Comparison of ENCODE assay signal across 24 mouse cellular contexts in genomic region chr13:23930461-23930860, GRCm38 (mm10). TPM values are rescaled to one million over a fixed set of nuclear protein-coding genes. Genes with fewer than 3 reads are reported as not detected.
DNase-seq lines count a peak whose midpoint lies in the region; ATAC-seq and TF ChIP-seq lines count a peak whose summit lies in the region.
"Had no signal": no experiment of that assay in that cellular context is flagged by ENCODE, and none has a peak within 500 bp of the region (broad histone marks: within the 10 kb centered on the region; RNA-seq: fewer than 3 reads in every experiment).

No protein-coding gene starts in this region.

- H3K79me2 ChIP-seq in myocyte (ENCODE audit: control insufficient read depth, insufficient read depth), result no peaks in the 10 kb centered on the region

- no peak for TF ChIP-seq CTCF in testis, adult 2 months (IDR thresholded peaks at IDR 0.05; ENCODE audit: control insufficient read depth, insufficient read depth, insufficient replicate concordance, low read depth, low read length)

- no peak for TF ChIP-seq POLR2A in testis, adult 2 months (IDR thresholded peaks at IDR 0.05; ENCODE audit: control insufficient read depth, low read depth, low read length)
- TF ChIP-seq POLR2A in myocyte (IDR thresholded peaks at IDR 0.05; ENCODE audit: insufficient read length, low read depth), result no peak

- intact Hi-C loops in heart, postnatal 14 days (cut with DNase I), result no loop called here

- no peaks in the 10 kb centered on the region for H3K36me3 ChIP-seq in intestine, embryonic 16.5 days (ENCODE audit: control insufficient read depth, insufficient read depth, low read length)
- no peaks in the 10 kb centered on the region for H3K36me3 ChIP-seq in intestine, embryonic 15.5 days
- H3K36me3 ChIP-seq in testis, adult 2 months (ENCODE audit: control insufficient read depth, insufficient read depth, low read length), result no peaks in the 10 kb centered on the region
- H3K36me3 ChIP-seq in myocyte (ENCODE audit: control insufficient read depth, insufficient read depth), result no peaks in the 10 kb centered on the region
- H3K36me3 ChIP-seq: embryonic facial prominence, embryonic 13.5 days; forebrain, embryonic 12.5 days; heart, embryonic 13.5 days; hindbrain, embryonic 13.5 days had no signal

- H3K27me3 ChIP-seq in intestine, embryonic 16.5 days (replicated peaks; ENCODE audit: control insufficient read depth, insufficient read depth, low read length), result no peaks in the 10 kb centered on the region
- H3K27me3 ChIP-seq in intestine, embryonic 15.5 days (replicated peaks), result no peaks in the 10 kb centered on the region
- no peaks in the 10 kb centered on the region for H3K27me3 ChIP-seq in testis, adult 2 months (ENCODE audit: control insufficient read depth, insufficient read depth, low read length)
- H3K27me3 ChIP-seq in myocyte (ENCODE audit: control insufficient read depth, insufficient read depth, insufficient read length), result peaks cover 4% of the 10 kb centered on the region
- H3K27me3 ChIP-seq: embryonic facial prominence, embryonic 13.5 days; forebrain, embryonic 12.5 days; heart, embryonic 13.5 days; hindbrain, embryonic 13.5 days had no signal

- no peaks in the 10 kb centered on the region for H3K9me3 ChIP-seq in intestine, embryonic 16.5 days (ENCODE audit: control insufficient read depth, low read length)
- no peaks in the 10 kb centered on the region for H3K9me3 ChIP-seq in intestine, embryonic 15.5 days
- H3K9me3 ChIP-seq: embryonic facial prominence, embryonic 13.5 days; forebrain, embryonic 12.5 days; hindbrain, embryonic 13.5 days had no signal

- H3ac ChIP-seq in myocyte (ENCODE audit: control insufficient read depth, insufficient read length), result no peak overlapping the region

- H3K4me3 ChIP-seq in intestine, embryonic 16.5 days (ENCODE audit: low read length), result no peak overlapping the region
- H3K4me3 ChIP-seq in intestine, embryonic 15.5 days (replicated peaks), result no peak overlapping the region
- peak overlapping the region; percentile 82 for H3K4me3 ChIP-seq in testis, adult 2 months (ENCODE audit: control insufficient read depth, low read depth, low read length)
- H3K4me3 ChIP-seq in myocyte, result no peak overlapping the region
- H3K4me3 ChIP-seq: embryonic facial prominence, embryonic 13.5 days; forebrain, embryonic 12.5 days; heart, embryonic 13.5 days; hindbrain, embryonic 13.5 days had no signal

- DNase-seq in testis, postnatal 14 days (ENCODE audit: low spot score), result no peak
- no peak for DNase-seq in Muller cell, postnatal 12 days (ENCODE audit: inconsistent ontology term)
- no peak for DNase-seq in heart, postnatal 14 days
- DNase-seq: adrenal gland, adult 2 months; adrenal gland, postnatal 25 days; cerebellum, adult 18-20 months; cerebellum, postnatal 14 days; gastrocnemius, postnatal 25 days; heart, adult 11 months; heart, postnatal 4 days had no signal

- H3K27ac ChIP-seq in intestine, embryonic 16.5 days (ENCODE audit: low read length), result no peak overlapping the region
- H3K27ac ChIP-seq in intestine, embryonic 15.5 days, result no peak overlapping the region
- H3K27ac ChIP-seq in testis, adult 2 months (ENCODE audit: control insufficient read depth, insufficient read depth, low read depth, low read length), result peak overlapping the region; percentile 86
- H3K27ac ChIP-seq: embryonic facial prominence, embryonic 13.5 days; forebrain, embryonic 12.5 days; heart, embryonic 13.5 days; hindbrain, embryonic 13.5 days; hindbrain, postnatal 0 days had no signal

- 76% methylated on average over 9 of the region's 9 CpGs for whole genome bisulfite sequencing in intestine, embryonic 16.5 days
- 81% methylated on average over 9 of the region's 9 CpGs for WGBS in intestine, embryonic 15.5 days

- H3K4me1 ChIP-seq in intestine, embryonic 16.5 days (ENCODE audit: control insufficient read depth, insufficient read depth, low read length), result peaks cover 7% of the 10 kb centered on the region; the same call in 1 of the 2 replicates
- peaks cover 8% of the 10 kb centered on the region for H3K4me1 ChIP-seq in intestine, embryonic 15.5 days (replicated peaks)
- peaks cover 11% of the 10 kb centered on the region for H3K4me1 ChIP-seq in testis, adult 2 months (ENCODE audit: control insufficient read depth, insufficient read depth, low read length)
- H3K4me1 ChIP-seq: forebrain, embryonic 12.5 days; hindbrain, embryonic 13.5 days had no signal

- H3K4me2 ChIP-seq in intestine, embryonic 16.5 days (ENCODE audit: low read depth, low read length), result 0 out of 2 replicates have a peak overlapping the region, but pooled peaks have one; percentile 23
- H3K4me2 ChIP-seq in intestine, embryonic 15.5 days (replicated peaks), result no peak overlapping the region
- H3K4me2 ChIP-seq in myocyte (ENCODE audit: low read depth), result peak overlapping the region; percentile 15
- H3K4me2 ChIP-seq: forebrain, embryonic 12.5 days; heart, embryonic 13.5 days; hindbrain, embryonic 13.5 days had no signal

- 0 out of 2 replicates have a peak, but pooled peaks have one; percentile 50 for ATAC-seq in intestine, embryonic 16.5 days
- no peak for ATAC-seq in intestine, embryonic 15.5 days
- ATAC-seq: forebrain, embryonic 16.5 days; hindbrain, postnatal 0 days had no signal

- H3K9ac ChIP-seq in intestine, embryonic 16.5 days (ENCODE audit: low read depth, low read length), result no peak overlapping the region
- H3K9ac ChIP-seq in intestine, embryonic 15.5 days, result no peak overlapping the region
- H3K9ac ChIP-seq: embryonic facial prominence, embryonic 13.5 days; forebrain, embryonic 12.5 days; heart, embryonic 13.5 days; hindbrain, embryonic 13.5 days had no signal

TF ChIP-seq in myocyte, 11 proteins besides CTCF, POLR2A, EP300 and RAD21:
- TF ChIP-seq TCF3 (IDR thresholded peaks at IDR 0.05; ENCODE audit: insufficient read length, low read depth), result no peak

RNA-seq across cellular contexts. Expression of gene Hist1h2ba, which starts 3.5 kb away (rescaled TPM):
- not detected in 2 replicates for polyA plus RNA-seq in intestine, embryonic 16.5 days (2015; fragmentation: Nextera tagmentation; extraction: Ambion mirVana)
- not detected in 2 replicates for polyA plus RNA-seq in intestine, embryonic 15.5 days (2015; fragmentation: Nextera tagmentation; extraction: Ambion mirVana)
- 226 and 228 TPM in 2 replicates for polyA plus RNA-seq in testis, adult 2 months (2012; rRNA removed)
- polyA plus RNA-seq in myocyte (2012; fragmentation: generic; extraction: Trizol), result not detected
- not detected for total RNA-seq in heart, postnatal 14 days (2021)
- total RNA-seq: adrenal gland, adult 2 months; adrenal gland, postnatal 25 days; gastrocnemius, adult 18-20 months; gastrocnemius, postnatal 25 days; heart, postnatal 4 days; hindbrain, postnatal 0 days had no signal
- polyA plus RNA-seq: adrenal gland, adult 2 months; C2C12; cortical plate, adult 2 months; embryonic facial prominence, embryonic 13.5 days; forebrain, embryonic 12.5 days; forebrain, embryonic 16.5 days; heart, embryonic 13.5 days; heart, postnatal 0 days; hindbrain, embryonic 13.5 days; hindbrain, postnatal 0 days had no signal

RNA-seq across cellular contexts. Expression of gene Hist1h2aa, which starts 3.8 kb away (rescaled TPM):
- not detected in 2 replicates for polyA plus RNA-seq in intestine, embryonic 16.5 days (2015; fragmentation: Nextera tagmentation; extraction: Ambion mirVana)
- not detected in 2 replicates for polyA plus RNA-seq in intestine, embryonic 15.5 days (2015; fragmentation: Nextera tagmentation; extraction: Ambion mirVana)
- 39.5 and 59.1 TPM in 2 replicates for polyA plus RNA-seq in testis, adult 2 months (2012; rRNA removed)
- not detected for polyA plus RNA-seq in myocyte (2012; fragmentation: generic; extraction: Trizol)
- total RNA-seq in heart, postnatal 14 days (2021), result not detected
- total RNA-seq: adrenal gland, adult 2 months; adrenal gland, postnatal 25 days; gastrocnemius, adult 18-20 months; gastrocnemius, postnatal 25 days; heart, postnatal 4 days; hindbrain, postnatal 0 days had no signal
- polyA plus RNA-seq: adrenal gland, adult 2 months; C2C12; cortical plate, adult 2 months; embryonic facial prominence, embryonic 13.5 days; forebrain, embryonic 12.5 days; forebrain, embryonic 16.5 days; heart, embryonic 13.5 days; heart, postnatal 0 days; hindbrain, embryonic 13.5 days; hindbrain, postnatal 0 days had no signal

RNA-seq across cellular contexts. Expression of gene Slc17a4, which starts 15.7 kb away (rescaled TPM):
- 24.8 and 31.7 TPM in 2 replicates for polyA plus RNA-seq in intestine, embryonic 16.5 days (2015; fragmentation: Nextera tagmentation; extraction: Ambion mirVana)
- 17.0 and 19.6 TPM in 2 replicates for polyA plus RNA-seq in intestine, embryonic 15.5 days (2015; fragmentation: Nextera tagmentation; extraction: Ambion mirVana)
- not detected in 2 replicates for polyA plus RNA-seq in testis, adult 2 months (2012; rRNA removed)
- 0.02 TPM for polyA plus RNA-seq in myocyte (2012; fragmentation: generic; extraction: Trizol)
- not detected for total RNA-seq in heart, postnatal 14 days (2021)
- total RNA-seq: gastrocnemius, postnatal 25 days; heart, postnatal 4 days; hindbrain, postnatal 0 days had no signal
- polyA plus RNA-seq: C2C12; cortical plate, adult 2 months; embryonic facial prominence, embryonic 13.5 days; forebrain, embryonic 12.5 days; forebrain, embryonic 16.5 days; heart, embryonic 13.5 days; heart, postnatal 0 days; hindbrain, postnatal 0 days had no signal

Comparison
In these comparisons a context has a peak if more than half of its experiments do, and no peak if none do; other contexts are left out.
1. RNA of gene Hist1h2ba, which starts 3.5 kb away (polyA plus RNA-seq): 226 to 228 TPM in testis, adult 2 months; not detected in intestine, embryonic 15.5 days, not detected in intestine, embryonic 16.5 days and not detected in myocyte (single experiment); every median in the first group is over 100 times any median in the second.
2. RNA of gene Hist1h2aa, which starts 3.8 kb away (polyA plus RNA-seq): 39.5 to 59.1 TPM in testis, adult 2 months; not detected in intestine, embryonic 16.5 days, not detected in intestine, embryonic 15.5 days and not detected in myocyte (single experiment); every median in the first group is over 10 times any median in the second.
3. RNA of gene Slc17a4, which starts 15.7 kb away (polyA plus RNA-seq): 24.8 to 31.7 TPM in intestine, embryonic 16.5 days and 17.0 to 19.6 TPM in intestine, embryonic 15.5 days; 0.02 TPM in myocyte (single experiment) and not detected in testis, adult 2 months; every median in the first group is over 10 times any median in the second.